In the genomic region with DNA sequence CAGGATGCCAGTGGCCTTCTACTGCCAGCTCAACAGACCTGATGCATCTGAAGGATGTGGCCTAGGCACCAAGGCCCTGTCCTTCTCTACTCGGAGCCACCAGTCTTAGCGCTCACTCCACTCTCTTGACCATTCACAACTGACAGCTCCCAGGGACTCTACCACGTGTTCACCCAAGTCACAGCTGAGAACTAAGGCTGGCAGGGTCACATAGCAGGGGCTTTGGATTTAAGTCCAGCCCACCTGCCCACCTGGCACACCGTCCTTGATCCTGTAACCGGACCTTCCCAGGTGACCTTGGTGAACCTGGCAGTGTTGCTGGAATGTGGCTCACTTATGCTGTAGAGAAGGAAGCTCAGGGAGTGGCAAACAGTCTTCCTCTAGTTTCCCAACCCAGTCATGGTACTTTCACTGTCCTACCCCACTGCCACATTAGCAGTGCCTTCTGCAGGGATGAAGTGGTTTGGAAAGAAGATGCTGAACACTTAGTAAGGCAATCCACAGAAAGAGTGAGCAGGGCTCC, we compare ENCODE assay signal across 8 mouse cellular contexts. TPM values are rescaled to one million over a fixed set of nuclear protein-coding genes. Genes with fewer than 3 reads are reported as not detected.
DNase-seq lines count a peak whose midpoint lies in the region; ATAC-seq lines count a peak whose summit lies in the region.

No protein-coding gene starts in this region.

- intact Hi-C loops in heart, postnatal 25 days (cut with DNase I), result loop anchor here (5.0 kb wide), 3 partner anchors 57 to 102 kb away; no protein-coding TSS in a partner anchor

- H3K27me3 ChIP-seq in heart, embryonic 15.5 days, result no peaks in the 10 kb centered on the region
- no peaks in the 10 kb centered on the region for H3K27me3 ChIP-seq in embryonic facial prominence, embryonic 15.5 days
- no peaks in the 10 kb centered on the region for H3K27me3 ChIP-seq in intestine, embryonic 15.5 days (replicated peaks)
- H3K27me3 ChIP-seq in midbrain, embryonic 14.5 days (ENCODE audit: control insufficient read depth, insufficient read depth, low read length), result no peaks in the 10 kb centered on the region

- WGBS in heart, embryonic 15.5 days, result 62% methylated on average over 5 of the region's 5 CpGs
- 67% methylated on average over 5 of the region's 5 CpGs for WGBS in embryonic facial prominence, embryonic 15.5 days
- 64% methylated on average over 5 of the region's 5 CpGs for WGBS in intestine, embryonic 15.5 days
- 72% methylated on average over 5 of the region's 5 CpGs for WGBS in midbrain, embryonic 14.5 days

- peaks cover 47% of the 10 kb centered on the region for H3K4me1 ChIP-seq in heart, embryonic 15.5 days (replicated peaks)
- peaks cover 53% of the 10 kb centered on the region for H3K4me1 ChIP-seq in embryonic facial prominence, embryonic 15.5 days
- peaks cover 41% of the 10 kb centered on the region for H3K4me1 ChIP-seq in intestine, embryonic 15.5 days (replicated peaks)
- H3K4me1 ChIP-seq in midbrain, embryonic 14.5 days (ENCODE audit: control insufficient read depth, insufficient read depth, low read length), result peaks cover 25% of the 10 kb centered on the region

- H3K27ac ChIP-seq in heart, embryonic 15.5 days, result peak overlapping the region; percentile 94
- H3K27ac ChIP-seq in embryonic facial prominence, embryonic 15.5 days (replicated peaks), result peak overlapping the region; percentile 92
- H3K27ac ChIP-seq in intestine, embryonic 15.5 days, result peak overlapping the region; percentile 90
- H3K27ac ChIP-seq in midbrain, embryonic 14.5 days (replicated peaks; ENCODE audit: low read depth, low read length), result peak overlapping the region; percentile 84

- peak overlapping the region; percentile 93 for H3K4me2 ChIP-seq in heart, embryonic 15.5 days
- peak overlapping the region; percentile 85 for H3K4me2 ChIP-seq in embryonic facial prominence, embryonic 15.5 days (replicated peaks)
- peak overlapping the region; percentile 78 for H3K4me2 ChIP-seq in intestine, embryonic 15.5 days (replicated peaks)
- peak overlapping the region; percentile 62 for H3K4me2 ChIP-seq in midbrain, embryonic 14.5 days (ENCODE audit: low read length)

- H3K4me3 ChIP-seq in heart, embryonic 15.5 days, result peak overlapping the region; percentile 65
- peak overlapping the region; percentile 57 for H3K4me3 ChIP-seq in embryonic facial prominence, embryonic 15.5 days (replicated peaks)
- peak overlapping the region; percentile 48 for H3K4me3 ChIP-seq in intestine, embryonic 15.5 days (replicated peaks)
- H3K4me3 ChIP-seq in midbrain, embryonic 14.5 days (replicated peaks; ENCODE audit: low read depth, low read length), result peak overlapping the region; percentile 35; the same call in 1 of the 2 replicates

- H3K36me3 ChIP-seq in heart, embryonic 15.5 days, result no peaks in the 10 kb centered on the region
- no peaks in the 10 kb centered on the region for H3K36me3 ChIP-seq in embryonic facial prominence, embryonic 15.5 days
- H3K36me3 ChIP-seq in intestine, embryonic 15.5 days, result no peaks in the 10 kb centered on the region
- H3K36me3 ChIP-seq in midbrain, embryonic 14.5 days (ENCODE audit: control insufficient read depth, insufficient read depth, low read length), result no peaks in the 10 kb centered on the region

- peak; percentile 0; the same call in 1 of the 2 replicates for ATAC-seq in heart, embryonic 15.5 days (replicated peaks; ENCODE audit: insufficient number of reproducible peaks, insufficient read depth, low FRiP score, low read depth)
- ATAC-seq in embryonic facial prominence, embryonic 15.5 days (ENCODE audit: insufficient number of reproducible peaks, low FRiP score, low TSS enrichment, low read depth), result no peak
- no peak; the same call in 1 of the 2 replicates for ATAC-seq in intestine, embryonic 15.5 days
- ATAC-seq in midbrain, embryonic 14.5 days (ENCODE audit: low FRiP score, low TSS enrichment), result no peak

- H3K9ac ChIP-seq in heart, embryonic 15.5 days, result peak overlapping the region; percentile 43; the same call in 1 of the 2 replicates
- H3K9ac ChIP-seq in embryonic facial prominence, embryonic 15.5 days, result no peak overlapping the region; the same call in 1 of the 2 replicates
- peak overlapping the region; percentile 48; the same call in 1 of the 2 replicates for H3K9ac ChIP-seq in intestine, embryonic 15.5 days
- peak overlapping the region; percentile 51; the same call in 1 of the 2 replicates for H3K9ac ChIP-seq in midbrain, embryonic 14.5 days (replicated peaks; ENCODE audit: low read length)

- no peak for DNase-seq in heart, postnatal 25 days (ENCODE audit: low spot score)
- no peak for DNase-seq in midbrain, embryonic 14.5 days
- DNase-seq in B cell, adult 2 months, result no peak
- DNase-seq in layer of hippocampus, postnatal 36 days, result no peak
- no peak for DNase-seq in gastrocnemius, adult 18-20 months (ENCODE audit: low spot score)

- no peaks in the 10 kb centered on the region for H3K9me3 ChIP-seq in heart, embryonic 15.5 days (replicated peaks)
- no peaks in the 10 kb centered on the region for H3K9me3 ChIP-seq in embryonic facial prominence, embryonic 15.5 days (replicated peaks)
- no peaks in the 10 kb centered on the region for H3K9me3 ChIP-seq in intestine, embryonic 15.5 days
- H3K9me3 ChIP-seq in midbrain, embryonic 14.5 days (ENCODE audit: control insufficient read depth, low read length), result no peaks in the 10 kb centered on the region

RNA-seq across cellular contexts. Expression of a gene that starts 0.6 kb away (rescaled TPM):
- polyA plus RNA-seq in heart, embryonic 15.5 days (2015; fragmentation: Nextera tagmentation; extraction: Ambion mirVana), result 59.1 and 77.0 TPM in 2 replicates
- total RNA-seq in heart, postnatal 25 days (2021), result 10 to 100 TPM; 47.9 to 78.9 TPM
- 59.2 and 62.1 TPM in 2 replicates for polyA plus RNA-seq in embryonic facial prominence, embryonic 15.5 days (2015; fragmentation: Nextera tagmentation; extraction: Ambion mirVana)
- polyA plus RNA-seq in intestine, embryonic 15.5 days (2015; fragmentation: Nextera tagmentation; extraction: Ambion mirVana), result 36.8 and 38.5 TPM in 2 replicates
- 2.1 and 10.1 TPM in 2 replicates for polyA plus RNA-seq in midbrain, embryonic 14.5 days (2014; fragmentation: Nextera tagmentation; extraction: Ambion mirVana)
- total RNA-seq in layer of hippocampus, postnatal 36 days (2021), result 1 to 10 TPM; 1.1 to 1.7 TPM
- total RNA-seq in gastrocnemius, adult 18-20 months (2021), result 10 to 100 TPM; 29.6 to 48.6 TPM
